Mouse (Mus musculus): ENCODE measurements around the gene Casd1.
"Not testable (repeated sequence)": the region's sequence is repeated elsewhere in the genome, so short reads cannot be mapped to it uniquely, and the experiment has no call there.

Casd1 gene

GRCm38 (mm10) chr6:4612431-4612830 is 11.8 kb downstream of the Casd1 start:
- no peak for DNase-seq (ENCODE audit: low spot score)

GRCm38 (mm10) chr6:4617911-4618310 is 17.3 kb downstream of the Casd1 start:
- DNase-seq (ENCODE audit: low spot score) = no peak

DNA sequence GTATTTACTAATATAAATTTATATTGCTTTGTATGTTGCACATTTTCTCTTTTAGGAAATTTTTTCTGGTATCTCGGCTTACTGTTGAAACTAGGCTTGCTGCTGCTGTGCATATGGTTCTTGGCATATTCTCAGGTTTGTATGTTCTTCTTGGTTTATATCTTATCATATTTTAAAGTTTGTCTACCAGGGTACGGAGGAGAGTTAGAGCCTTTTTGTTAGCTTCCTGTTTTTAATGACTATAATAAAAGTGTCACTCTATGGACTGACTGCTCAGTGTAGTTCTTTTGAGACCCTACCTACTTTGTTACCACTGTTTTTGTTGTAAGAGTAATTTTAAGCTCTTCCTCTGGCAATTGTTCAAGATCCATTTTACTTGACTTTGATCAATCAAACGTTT is 30.8 kb downstream of the Casd1 start:
- no peak for DNase-seq (ENCODE audit: low spot score)

DNA sequence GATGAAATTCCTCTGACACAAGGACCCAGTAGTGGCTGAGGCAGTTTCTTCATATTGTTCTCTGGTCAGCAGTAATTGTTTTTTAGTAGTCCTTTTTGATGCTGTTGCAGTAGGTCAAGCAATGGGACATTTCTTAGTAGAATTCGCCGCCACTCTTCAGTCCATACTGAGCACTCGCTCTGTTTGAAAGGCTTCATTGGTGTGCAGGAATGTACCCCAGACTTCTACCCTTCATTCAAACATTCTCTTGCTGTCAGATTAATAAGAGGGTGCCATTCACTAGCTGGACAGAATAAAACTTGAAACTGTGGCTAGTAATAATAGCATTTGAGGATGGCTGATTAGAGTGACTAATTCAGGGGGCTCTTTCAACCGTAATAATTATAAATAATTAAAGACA is 32.5 kb downstream of the Casd1 start:
- DNase-seq (ENCODE audit: low spot score) = no peak

GRCm38 (mm10) chr6:4634804-4635203 is 34.2 kb downstream of the Casd1 start:
- DNase-seq (ENCODE audit: low spot score) = no peak

- no peak for DNase-seq (ENCODE audit: low spot score)
These were observed 41.4 kb downstream of the Casd1 start for GRCm38 (mm10) chr6:4642068-4642467.

DNA sequence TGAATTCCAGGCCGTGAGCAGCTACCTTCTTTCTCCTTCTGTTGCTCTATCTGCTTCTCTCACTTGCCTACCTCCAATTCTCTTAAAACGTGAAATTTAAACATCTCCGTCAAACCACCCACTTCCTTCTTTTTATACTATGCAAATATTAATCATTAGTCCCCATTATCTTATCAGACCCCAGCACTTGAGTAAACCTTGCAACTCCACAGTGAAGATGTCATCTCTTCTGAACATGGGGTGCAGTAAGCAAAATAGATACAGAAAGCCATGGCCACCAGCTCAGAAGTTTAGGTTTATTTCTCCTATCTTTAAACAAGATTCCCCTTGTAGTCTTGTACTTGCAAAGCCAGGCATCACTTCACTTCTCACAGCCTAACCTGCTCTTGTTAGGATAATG is 46.7 kb downstream of the Casd1 start:
- no peak for DNase-seq (ENCODE audit: low spot score)

GRCm38 (mm10) chr6:4652596-4653134 is 52.0 kb downstream of the Casd1 start:
- DNase-seq (ENCODE audit: low spot score) = no peak

GRCm38 (mm10) chr6:4653741-4654140 is 53.1 kb downstream of the Casd1 start:
- not testable (repeated sequence) for DNase-seq (ENCODE audit: low spot score)

DNA sequence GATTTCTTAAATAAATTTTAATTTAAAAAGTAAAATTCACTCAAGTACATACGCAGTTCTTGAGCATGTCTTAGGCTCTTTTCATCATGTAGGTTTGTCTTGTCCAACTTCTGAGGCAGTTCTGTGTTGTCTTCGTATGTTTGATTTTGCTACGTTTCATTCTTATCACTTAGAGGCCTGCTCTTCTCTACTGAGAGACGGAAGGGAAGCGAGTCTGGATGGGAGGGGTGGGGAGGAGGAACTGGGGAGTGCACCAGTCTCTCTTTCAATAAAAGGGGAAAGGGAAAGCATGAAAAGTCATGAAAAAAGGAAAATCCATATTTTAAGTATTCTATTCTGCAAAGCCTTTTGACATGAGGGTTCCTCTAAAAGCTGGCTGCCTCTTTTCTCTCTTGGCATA is 54.8 kb downstream of the Casd1 start:
- DNase-seq (ENCODE audit: low spot score) = no peak

- no peak for DNase-seq (ENCODE audit: low spot score)
These were observed 55.3 kb downstream of the Casd1 start for GRCm38 (mm10) chr6:4655924-4656323.

GRCm38 (mm10) chr6:4658861-4659260 is 58.2 kb downstream of the Casd1 start:
- no peak for DNase-seq (ENCODE audit: low spot score)

- no peak for DNase-seq (ENCODE audit: low spot score)
These were observed 62.9 kb downstream of the Casd1 start for GRCm38 (mm10) chr6:4663516-4663915.

DNA sequence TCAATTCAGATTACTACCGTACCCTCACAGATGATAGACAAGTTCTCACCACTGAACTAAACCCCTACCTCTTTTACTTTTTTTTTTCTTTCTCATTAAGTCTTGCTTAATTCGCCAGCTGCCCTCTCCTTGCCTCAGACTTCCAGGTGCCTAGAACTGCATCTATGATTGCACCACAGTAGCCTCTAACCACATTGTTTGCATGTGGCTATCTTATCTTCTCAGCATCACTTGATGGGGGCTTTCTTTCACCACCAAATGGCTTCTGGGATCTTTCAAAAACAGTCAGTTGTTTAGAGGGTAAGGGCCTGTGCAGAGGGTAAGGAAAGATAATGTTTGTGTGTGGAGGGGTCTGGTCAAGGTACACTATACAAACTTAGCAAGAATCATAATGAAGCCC is 63.7 kb downstream of the Casd1 start:
- no peak for DNase-seq (ENCODE audit: low spot score)

- DNase-seq (ENCODE audit: low spot score) = no peak
These were observed 64.5 kb downstream of the Casd1 start for GRCm38 (mm10) chr6:4665154-4665553.

DNA sequence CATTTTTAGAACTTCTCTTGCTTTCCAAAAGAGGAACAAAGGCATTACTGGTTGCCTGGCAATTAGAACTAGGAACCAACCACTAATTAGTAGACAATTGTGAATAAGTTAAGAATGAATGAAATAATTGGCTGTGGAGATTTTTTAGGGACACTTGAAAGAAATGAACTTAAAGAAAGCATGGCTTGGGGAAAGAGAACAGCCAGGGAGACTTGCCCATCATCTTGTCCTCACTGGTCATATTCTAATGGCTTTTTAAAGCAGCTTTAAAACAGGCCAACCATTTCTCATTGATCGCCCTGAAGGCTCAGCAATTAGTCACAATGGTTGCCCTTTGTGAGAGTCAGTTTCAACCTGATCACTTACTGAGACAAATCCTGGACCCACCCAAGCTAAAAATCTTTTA is 76.7 kb downstream of the Casd1 start:
- no peak for DNase-seq (ENCODE audit: low spot score)

DNA sequence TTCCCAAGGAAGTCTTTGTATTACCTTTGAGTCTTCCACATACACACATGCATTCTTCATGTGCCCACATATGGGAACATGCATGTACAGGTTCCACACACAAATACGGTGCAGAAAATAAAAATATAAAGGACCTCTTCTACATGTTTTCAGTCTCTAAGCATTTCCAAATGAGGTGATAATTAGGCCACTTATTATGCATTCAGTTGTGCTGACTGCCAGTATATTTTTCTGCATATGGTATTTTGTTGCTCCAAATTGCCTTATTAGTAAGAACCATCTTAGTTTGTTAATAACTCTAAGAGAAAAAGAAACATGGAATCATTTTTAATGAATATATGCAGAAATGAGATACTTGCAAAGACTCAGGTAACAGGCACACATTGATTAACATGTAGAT is 79.3 kb downstream of the Casd1 start:
- no peak for DNase-seq (ENCODE audit: low spot score)

GRCm38 (mm10) chr6:4680576-4680975 is 79.9 kb downstream of the Casd1 start:
- no peak for DNase-seq (ENCODE audit: low spot score)

- DNase-seq (ENCODE audit: low spot score) = no peak
These were observed 84.2 kb downstream of the Casd1 start for GRCm38 (mm10) chr6:4684706-4685340.

GRCm38 (mm10) chr6:4690438-4690837 is 89.8 kb downstream of the Casd1 start:
- no peak for DNase-seq (ENCODE audit: low spot score)

All from ovary, postnatal 36 days (tissue).